Mouse (Mus musculus) ovary, postnatal 14 days (tissue): ENCODE results near the gene Atg4b.
"Not testable (repeated sequence)": the region's sequence is repeated elsewhere in the genome, so short reads cannot be mapped to it uniquely, and the experiment has no call there.

Experiments used
- DNase-seq: peaks from one replicate; pipeline ENCODE4 v3.0.0; 2022; ENCODE audit warnings: low spot score

The Atg4b gene

DNA sequence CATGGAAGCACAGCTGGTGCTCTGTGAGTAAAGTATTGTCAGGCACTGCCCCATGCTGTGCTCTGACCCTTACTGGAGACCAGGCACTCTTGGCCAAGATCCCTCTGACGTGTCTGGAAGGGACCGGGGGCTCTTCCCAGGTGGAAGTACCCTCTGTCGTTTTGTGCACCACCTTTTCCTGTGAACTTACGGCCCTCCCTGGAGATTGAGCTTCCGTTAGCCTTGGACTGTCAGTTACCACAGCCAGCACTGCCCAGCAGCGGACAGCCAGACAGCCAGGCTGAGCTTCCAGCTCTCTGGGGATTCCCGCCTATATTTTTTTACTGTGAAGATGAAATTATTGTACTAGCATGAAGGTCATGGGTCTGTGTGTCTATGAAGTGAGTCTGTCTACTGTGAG lies 67.4 kb downstream of the Atg4b start:
- DNase-seq = no peak

DNA sequence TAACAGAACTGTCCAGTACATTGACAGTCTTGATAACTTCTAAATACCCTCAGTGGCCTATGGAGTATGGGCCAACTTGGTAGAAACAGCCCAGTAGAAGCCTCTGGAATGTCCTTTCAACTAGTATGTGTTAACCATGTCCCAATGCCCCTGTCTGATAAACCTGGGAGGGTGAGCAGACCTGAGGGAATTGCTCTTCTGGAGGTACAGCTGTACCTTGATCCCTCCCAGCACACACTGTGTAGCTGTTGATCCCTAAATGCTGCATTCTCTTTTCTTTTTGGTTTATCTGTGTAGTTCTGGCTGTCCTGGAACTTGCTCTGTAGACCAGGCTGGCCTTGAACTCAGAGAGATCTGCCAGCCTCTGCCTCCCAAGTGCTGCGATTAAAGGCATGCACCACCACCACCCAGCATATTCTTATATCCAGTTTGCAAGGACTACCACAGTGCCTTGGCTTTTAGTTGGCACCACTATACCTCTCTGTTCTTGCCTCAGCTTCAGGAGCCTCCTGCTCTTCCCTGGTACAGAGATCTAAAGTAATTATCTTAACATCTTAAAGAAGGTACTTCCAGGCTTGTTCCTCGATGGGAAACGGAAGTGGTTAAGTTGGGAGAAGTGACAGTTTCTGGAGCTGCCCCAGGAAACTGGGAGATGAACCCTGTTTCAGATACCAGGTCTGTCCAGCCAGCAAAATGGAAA lies 72.6 kb downstream of the Atg4b start:
- no peak for DNase-seq

DNA sequence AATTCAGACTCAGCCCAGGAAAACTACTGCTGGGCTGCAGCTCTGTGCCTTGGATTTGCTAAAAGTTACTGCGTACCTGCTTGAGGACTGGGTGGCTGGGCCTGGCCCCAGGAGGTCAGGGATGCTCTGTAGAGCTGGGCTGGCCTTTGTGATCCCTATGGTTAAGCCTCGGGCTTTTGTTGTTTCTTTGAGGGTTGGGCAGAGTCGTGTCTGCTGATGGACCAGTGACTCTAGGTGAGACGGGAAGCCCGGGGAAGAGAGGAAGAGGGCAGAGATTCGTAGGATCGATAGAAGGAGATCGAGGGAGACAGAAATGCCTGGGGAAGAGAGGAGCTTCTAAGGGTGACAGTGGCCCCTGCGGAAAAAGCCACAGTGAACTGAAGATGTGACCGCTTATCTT lies 73.3 kb downstream of the Atg4b start, which contains the start of gene D2hgdh:
Gene D2hgdh (plus strand): TSS at position 301 of the 400 bp plus-strand sequence.
- no peak for DNase-seq

DNA sequence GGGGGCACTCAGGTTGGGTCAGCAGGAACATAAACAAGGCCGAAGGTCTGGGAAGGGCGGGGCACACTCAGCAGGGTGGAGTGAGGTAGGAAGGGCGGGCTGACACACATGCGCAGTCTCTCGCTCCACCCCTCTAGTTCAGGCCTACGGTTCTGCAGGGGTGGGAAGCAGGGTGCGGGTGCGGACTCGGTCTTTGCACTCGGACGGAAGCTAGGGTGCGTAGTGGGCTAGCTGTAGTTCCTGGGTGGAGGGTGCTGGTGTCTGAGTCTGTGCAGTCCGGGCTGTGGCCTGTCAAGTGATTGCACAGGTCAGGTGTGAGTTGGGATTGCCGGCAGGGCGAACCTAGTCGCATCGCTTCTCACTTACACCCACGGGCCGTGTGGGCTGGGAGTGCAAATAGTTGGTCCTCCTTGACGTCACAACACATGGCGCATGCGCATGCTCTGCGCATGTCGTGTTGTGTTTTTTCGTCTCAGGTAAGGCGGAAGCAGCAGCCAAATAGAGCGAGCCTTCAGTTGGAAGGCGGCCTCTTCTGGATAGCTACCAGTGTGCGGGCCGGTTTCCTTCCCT lies 73.9 kb downstream of the Atg4b start:
- DNase-seq = peak; percentile 83

DNA sequence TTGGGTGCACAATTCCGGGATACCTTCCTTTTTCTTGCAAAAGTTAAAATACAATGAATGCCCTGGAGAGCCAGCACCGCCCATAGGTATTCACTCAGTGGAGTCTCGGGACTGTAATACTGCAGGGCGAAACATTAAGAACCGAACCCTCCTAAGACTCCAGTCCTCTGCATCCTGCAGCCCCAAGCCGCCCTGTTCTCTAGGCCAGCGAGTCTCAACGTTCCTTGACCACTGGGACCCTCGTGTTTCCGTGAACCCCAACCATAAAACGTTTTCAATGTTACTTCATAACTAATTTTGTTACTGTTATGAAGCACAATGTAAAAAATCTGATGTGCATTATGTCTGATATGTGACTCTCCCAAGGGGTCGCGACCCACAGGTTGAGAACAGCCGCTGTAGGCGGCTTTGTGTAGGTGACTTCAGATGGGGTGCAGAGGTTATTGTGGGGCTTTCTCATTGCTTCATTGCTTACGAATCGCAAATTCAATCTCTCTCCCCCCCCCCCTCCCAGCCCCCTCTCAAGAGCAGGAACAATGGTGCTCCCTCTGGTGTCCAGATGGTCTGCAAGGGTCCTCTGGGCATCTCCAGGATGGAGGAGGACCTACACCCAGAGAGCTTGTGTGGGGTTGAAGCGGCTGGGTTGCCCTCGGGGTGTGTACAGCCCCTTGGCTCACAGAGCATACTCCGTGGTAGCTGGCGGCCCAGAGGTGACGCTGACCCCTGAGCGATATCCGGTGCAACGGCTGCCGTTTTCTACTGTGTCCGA lies 74.7 kb downstream of the Atg4b start:
- DNase-seq = no peak

DNA sequence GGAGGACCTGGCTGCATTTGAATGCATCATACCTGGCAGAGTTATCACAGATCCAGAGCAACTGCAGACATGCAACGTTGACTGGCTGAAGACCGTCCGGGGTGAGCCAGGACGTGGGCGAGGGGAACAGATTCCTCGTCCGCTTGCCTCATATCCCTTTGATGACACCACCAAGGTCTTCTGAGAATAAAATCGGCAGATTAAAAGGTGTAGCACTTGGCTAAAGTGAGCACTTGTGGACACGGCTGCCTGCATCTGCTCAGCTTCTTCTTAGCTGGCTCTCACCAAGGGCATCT lies 75.2 kb downstream of the Atg4b start:
- DNase-seq = no peak

DNA sequence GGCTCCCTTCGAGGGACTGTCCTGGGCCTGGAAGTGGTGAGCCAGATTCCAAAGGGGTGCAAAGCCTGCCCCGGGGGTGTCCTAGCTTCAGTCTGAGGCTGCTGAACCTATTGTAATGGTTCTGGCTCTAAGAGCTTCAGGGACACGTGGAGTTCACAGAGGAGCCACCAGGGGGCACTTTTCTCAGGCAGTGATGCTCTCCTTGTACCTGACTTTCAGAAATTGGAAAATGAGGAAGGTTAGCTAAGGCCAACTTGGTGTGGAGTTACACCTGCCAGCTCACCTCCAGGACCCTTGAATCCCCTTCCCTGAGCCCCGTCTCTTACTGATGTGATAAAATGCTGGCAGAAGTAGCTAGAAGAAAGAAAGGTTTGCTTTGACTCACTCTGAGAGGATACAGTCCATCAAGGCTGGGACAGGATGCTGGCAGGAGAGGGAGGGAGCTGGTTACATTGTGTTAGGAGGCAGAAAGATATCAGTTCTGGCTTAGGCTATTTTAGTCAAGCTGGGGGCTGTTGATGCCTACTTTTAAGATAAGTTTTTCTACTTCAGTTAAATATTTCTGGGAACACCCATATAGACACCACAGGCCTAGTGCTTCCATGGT lies 81.6 kb downstream of the Atg4b start:
- not testable (repeated sequence) for DNase-seq

DNA sequence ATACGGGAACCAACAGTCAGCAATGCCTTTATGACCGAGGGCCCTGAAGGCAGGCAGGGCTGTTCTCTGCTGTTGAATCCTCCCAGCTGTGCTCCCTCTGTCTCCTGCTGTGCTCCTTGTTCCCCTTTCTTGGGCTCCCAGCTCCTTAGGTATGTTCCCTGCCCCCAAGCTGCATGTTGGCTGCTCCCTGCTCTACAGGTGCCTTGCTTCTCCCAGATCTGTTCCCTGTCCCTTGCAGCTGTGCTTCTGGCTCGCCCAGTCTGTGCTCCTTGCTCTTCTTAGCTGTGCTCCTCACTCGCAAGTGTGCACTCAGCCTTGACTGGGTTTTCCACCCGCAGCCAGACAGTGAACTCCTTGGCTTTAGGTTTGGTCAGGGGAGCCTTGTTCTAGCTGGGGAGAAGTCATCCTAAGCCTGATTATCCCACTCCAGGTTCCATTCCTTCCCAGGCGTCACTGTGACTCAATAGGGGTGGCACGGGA lies 83.4 kb downstream of the Atg4b start:
- DNase-seq = no peak

DNA sequence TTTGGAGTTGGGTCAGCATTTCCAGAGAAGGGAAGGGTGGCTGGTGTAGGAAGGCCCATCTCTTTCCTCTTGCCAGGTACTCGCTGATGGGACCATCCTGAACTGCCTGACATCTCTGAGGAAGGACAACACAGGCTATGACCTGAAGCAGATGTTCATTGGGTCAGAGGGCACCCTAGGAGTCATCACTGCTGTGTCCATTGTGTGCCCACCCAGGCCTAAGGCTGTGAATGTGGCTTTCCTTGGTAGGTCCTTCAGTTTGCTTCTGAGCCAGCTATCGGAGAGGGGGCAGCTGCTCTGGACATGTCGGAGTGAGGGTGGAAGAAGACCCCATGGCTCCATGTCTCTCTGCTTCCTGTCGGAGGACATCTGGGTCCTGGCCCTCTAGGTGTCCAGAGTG lies 83.9 kb downstream of the Atg4b start:
- DNase-seq = no peak

DNA sequence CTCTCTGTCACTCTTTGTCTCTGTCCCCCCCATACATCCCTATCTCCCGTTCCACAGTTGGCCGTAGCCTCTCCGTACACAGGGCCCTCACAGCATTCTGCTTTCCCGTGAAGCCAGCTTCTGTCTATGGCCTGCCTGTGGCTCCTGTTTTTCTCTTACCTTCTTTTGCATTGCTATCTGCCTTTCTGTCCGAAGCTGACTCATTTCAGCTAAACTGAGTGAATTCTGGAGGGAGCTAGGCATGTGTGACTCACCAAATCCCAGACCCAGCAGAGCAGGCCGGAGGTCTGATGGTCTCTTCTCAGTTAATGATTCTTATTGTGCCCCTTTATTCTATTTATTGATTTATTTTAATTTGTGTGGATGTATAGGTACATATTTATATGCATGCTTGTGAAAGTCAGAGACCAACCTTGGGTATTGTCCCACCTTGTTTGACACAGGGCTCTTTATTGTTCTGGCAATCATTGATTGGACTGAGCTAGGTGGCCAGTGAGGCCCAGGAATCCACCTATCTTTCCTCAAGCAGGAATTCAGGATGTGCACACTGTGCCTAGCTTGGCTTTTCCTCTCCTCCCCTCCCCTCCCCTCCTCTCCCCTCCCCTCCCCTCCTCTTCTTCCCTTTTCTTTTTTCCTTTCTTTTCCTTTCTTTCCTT lies 84.7 kb downstream of the Atg4b start:
- DNase-seq = no peak

DNA sequence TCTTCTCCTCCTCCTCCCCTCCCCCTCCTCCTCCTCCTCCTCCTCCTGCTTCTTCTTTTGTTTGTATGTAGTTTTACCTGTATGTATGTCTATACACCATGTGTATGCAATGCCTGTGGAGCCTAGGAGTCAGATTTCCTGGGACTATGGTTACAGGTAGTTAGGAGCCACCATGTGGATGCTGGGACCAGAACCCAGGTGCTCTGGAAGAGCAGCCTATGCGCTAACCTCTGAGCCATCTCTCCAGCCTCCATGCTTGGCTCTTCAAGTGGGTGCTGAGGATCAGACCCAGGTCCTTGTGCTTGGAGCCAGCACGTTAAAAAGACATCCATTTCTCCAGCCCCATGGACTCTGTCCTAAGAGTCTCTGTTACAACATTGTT lies 85.2 kb downstream of the Atg4b start:
- no peak for DNase-seq

DNA sequence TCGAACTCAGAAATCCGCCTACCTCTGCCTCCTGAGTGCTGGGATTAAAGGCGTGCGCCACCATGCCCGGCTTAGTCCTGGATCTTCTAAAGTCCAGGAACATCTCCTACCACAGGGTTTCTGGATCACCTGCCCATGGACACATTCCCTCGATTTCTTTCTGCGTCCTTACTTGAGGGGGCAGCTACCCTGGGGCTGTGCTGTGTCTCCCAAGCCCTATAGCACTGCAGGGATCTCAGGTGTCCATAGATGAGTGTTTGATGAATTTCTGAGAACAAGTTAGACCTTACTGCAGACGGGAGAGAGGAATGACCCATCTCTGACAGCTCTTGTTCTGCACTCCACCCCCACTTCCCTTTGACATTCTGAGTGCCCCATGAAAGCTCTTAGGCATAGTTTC lies 86.0 kb downstream of the Atg4b start:
- no peak for DNase-seq

DNA sequence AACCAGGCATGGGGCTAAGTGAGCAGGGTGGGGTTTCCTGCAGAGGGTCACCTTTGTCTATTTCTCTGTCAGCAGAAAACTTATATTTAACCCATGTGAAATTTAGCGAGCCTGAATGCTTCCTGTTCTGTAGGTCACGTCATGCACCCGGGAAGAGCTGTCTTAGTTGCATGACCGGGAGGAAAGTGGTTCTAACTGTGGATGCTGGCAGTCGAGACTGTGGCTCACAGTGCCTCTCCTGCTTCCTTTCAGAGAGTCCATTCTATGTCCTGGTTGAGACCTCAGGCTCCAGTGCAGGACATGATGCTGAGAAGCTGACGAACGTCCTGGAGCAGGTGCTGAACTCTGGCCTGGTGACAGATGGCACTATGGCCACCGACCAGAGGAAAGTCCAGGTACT lies 87.3 kb downstream of the Atg4b start:
- not testable (repeated sequence) for DNase-seq
